Mouse (Mus musculus) thymus, adult 2 months (tissue): Measurements from ENCODE around the gene Cyp21a1.

ENCODE experiments used
- CTCF ChIP-seq: fragments of 200-500 bp; IDR thresholded peaks from 2 replicates; pipeline ENCODE4 v1.5.1; 2012; ENCODE audit warnings: mild to moderate bottlenecking, control low read depth, low read length, moderate library complexity, borderline replicate concordance; ENCODE audit not compliant: control insufficient read depth, poor library complexity, insufficient read depth; ENCODE audit errors: extremely low read depth
- POLR2A ChIP-seq: fragments of 200-500 bp; IDR thresholded peaks from 2 replicates; pipeline ENCODE4 v1.6.1; 2012; ENCODE audit warnings: mild to moderate bottlenecking, low read length, control low read depth, moderate library complexity; ENCODE audit not compliant: control insufficient read depth, poor library complexity, insufficient read depth; ENCODE audit errors: extremely low read depth

DNA sequence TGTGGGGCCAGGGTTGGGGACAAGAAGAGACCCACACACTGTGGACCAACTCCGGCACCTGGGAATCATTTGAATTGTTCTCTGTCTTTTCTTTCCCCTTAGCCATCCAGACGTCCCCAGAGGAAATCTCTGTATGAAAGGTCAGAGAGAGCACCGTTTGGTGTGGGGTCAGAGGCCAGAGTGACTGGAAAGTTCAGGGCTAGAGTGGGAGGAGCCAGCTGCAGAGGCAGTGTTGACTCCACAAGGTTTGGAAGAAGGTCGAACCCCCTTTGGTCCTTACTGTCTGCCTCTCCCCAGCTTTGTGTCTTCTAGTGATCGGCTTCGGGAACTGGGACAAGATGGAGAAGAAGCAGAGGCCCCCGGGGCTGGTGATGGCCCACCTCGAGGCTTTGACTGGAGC lies 49.1 kb upstream of the Cyp21a1 start:
- TF ChIP-seq POLR2A (no peak), CTCF (no peak)
